Mouse (Mus musculus) stomach, postnatal 0 days (tissue): ENCODE measurements around the gene Ing1.

Source experiments
- CTCF ChIP-seq: IDR thresholded peaks from 2 replicates; pipeline ENCODE4 v1.5.1; 2016; ENCODE audit warnings: antibody characterized with exemption, low read depth, mild to moderate bottlenecking, moderate library complexity
- EP300 ChIP-seq: optimal IDR thresholded peaks from 2 replicates; pipeline ENCODE3; 2016; ENCODE audit warnings: antibody characterized with exemption

DNA sequence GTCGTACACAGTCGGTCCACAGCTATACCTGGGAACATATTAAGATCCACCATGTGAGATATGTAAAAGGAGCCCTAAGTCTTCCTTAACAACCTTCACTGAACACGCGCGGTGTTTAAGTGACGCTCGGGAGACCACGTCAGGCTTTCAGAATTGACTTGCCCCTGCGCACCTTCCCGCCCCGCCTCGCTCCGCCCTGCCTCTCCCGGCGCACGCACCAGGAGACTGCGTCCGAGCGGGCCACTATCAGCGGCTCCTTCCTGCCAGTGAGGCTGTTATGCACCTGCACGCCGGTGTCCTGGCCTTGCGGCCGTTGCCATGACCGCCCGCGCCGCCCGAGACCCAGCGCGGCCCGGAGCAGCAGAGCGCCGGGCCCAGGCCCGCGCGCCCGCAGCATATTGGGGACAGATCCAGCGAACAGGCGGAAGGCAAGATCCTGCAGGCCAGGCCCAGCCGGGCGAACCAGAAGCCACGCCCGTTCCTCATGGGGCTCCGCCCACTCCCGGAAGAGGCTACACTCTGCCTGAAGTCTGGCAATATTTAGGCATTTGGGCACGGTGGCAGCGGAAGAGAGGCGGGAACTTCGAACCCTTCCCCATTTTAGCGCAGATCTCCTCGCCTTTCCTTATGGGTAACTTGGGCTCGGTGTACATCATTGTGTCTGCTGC is 5.0 kb upstream of the Ing1 start, which contains the start of gene Cars2:
- TF ChIP-seq CTCF, result no peak
- TF ChIP-seq EP300, result no peak
